Mouse (Mus musculus) forebrain, embryonic 15.5 days (tissue): ENCODE data around the gene Tgfbr2. TPM values are rescaled to one million over a fixed set of nuclear protein-coding genes. Genes with fewer than 3 reads are reported as not detected.

Source experiments
- ATAC-seq: fragments of 200-750 bp; cut with Nextera tagmentation; replicated peaks from 2 replicates; pipeline ENCODE4 v1.8.0; 2017; ENCODE audit warnings: mild to moderate bottlenecking, moderate TSS enrichment, moderate library complexity
- H3K27ac ChIP-seq: fragments of 300-500 bp; sonication (generic); replicated peaks from 2 replicates; pipeline ENCODE4 v1.5.1; 2015; ENCODE audit warnings: mild to moderate bottlenecking, inconsistent platforms
- H3K27me3 ChIP-seq: fragments of 300-500 bp; sonication (generic); 2 replicates; pipeline ENCODE4 v1.6.1; 2015; ENCODE audit warnings: inconsistent platforms
- H3K36me3 ChIP-seq: fragments of 300-500 bp; sonication (generic); 2 replicates; pipeline ENCODE4 v1.6.1; 2015; ENCODE audit warnings: mild to moderate bottlenecking, inconsistent platforms
- H3K4me1 ChIP-seq: fragments of 300-500 bp; sonication (generic); 2 replicates; pipeline ENCODE4 v1.6.1; 2015; ENCODE audit warnings: inconsistent platforms
- H3K4me2 ChIP-seq: fragments of 300-500 bp; sonication (generic); replicated peaks from 2 replicates; pipeline ENCODE4 v1.6.1; 2015; ENCODE audit warnings: mild to moderate bottlenecking, inconsistent platforms
- H3K4me3 ChIP-seq: fragments of 300-500 bp; sonication (generic); 2 replicates; pipeline ENCODE4 v1.5.1; 2015; ENCODE audit warnings: mild to moderate bottlenecking, inconsistent platforms
- H3K9ac ChIP-seq: fragments of 300-500 bp; sonication (generic); replicated peaks from 2 replicates; pipeline ENCODE4 v1.6.1; 2015; ENCODE audit warnings: mild to moderate bottlenecking, inconsistent platforms
- H3K9me3 ChIP-seq: fragments of 300-500 bp; sonication (generic); 2 replicates; pipeline ENCODE4 v1.6.1; 2016; ENCODE audit warnings: inconsistent platforms
- WGBS: fragments of 180-500 bp; shearing (Covaris S2); methylation state at CpG from one replicate; pipeline ENCODE4 v1.1.7; 2015; ENCODE audit warnings: mixed read lengths; 5-methylcytosine and 5-hydroxymethylcytosine counted together
- polyA plus RNA-seq: library from polyadenylated mRNA; unstranded; fragments of >200 nt; fragmentation: Nextera tagmentation; extraction: Ambion mirVana; gene quantifications from 2 replicates; pipeline ENCODE4 v1.2.1, GENCODE M21; 2015

Tgfbr2 gene
- polyA plus RNA-seq, 1 experiment from 2014 or later = 6.1 TPM

DNA sequence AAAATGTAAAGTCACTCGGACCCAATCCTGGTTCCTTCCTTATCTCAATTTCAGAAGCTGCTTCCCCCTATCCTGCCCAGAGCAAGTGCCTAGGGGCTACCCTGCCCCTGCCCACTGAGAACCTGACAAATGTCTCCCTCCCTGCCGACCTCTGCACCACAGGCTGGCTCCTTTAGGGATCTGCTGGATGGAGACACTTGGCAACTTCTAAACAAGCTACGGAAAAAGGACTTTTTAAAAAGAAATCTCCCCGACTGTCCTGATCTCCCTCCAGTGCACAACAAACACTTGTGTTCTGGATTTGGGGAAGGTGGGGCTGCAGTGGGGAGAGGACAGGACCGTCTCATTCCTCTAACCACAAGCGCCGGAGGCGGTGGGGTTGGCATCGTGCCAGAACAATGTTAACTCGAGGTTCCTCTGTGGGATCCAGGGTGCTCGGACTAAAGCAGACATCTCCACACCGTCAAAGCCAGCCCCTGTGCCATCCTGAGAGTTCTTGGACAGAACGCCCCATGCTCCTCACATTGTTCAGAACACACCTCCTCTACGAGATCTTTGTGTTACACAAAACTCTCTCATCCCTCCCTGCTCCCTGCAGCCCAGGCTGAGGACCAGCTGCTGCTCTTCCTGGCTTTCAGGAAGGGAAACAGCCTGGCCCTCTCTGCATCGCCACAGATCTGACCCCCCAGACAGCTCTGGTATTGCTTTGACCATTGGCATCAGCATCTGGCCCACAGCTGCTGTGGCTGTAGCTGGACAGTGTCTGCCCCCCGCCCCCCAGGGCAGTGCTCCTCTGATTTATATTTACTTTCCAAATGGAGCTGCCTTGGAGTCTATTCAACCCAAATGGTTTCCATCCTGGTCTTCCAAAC is 76.2 kb downstream of the Tgfbr2 start:
- no peak for ATAC-seq
- WGBS = 60% methylated on average over 16 of the region's 16 CpGs

DNA sequence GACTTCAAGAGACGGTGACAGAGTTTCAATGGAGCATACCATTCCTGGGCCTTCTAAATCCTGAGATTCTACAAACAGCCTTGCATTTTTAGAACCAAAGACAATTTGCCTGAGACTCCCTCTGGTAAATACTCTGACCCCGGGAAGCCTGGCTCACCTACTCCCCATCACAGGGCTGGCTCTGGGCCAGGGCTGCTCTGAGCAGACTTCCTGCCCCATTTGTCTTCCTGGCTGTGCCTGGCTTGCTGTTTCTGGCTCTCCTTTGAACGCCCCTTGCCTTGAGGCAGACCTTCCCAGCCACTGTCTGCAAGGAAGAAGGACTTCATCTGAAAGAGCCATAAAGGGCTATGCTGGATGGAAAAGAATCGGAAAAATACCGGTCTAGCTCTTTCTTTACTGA is 83.2 kb downstream of the Tgfbr2 start:
- H3K27me3 ChIP-seq = no peaks in the 10 kb centered on the region
- no peak overlapping the region for H3K4me2 ChIP-seq
- no peak overlapping the region for H3K4me3 ChIP-seq
- H3K9me3 ChIP-seq = no peaks in the 10 kb centered on the region
- 63% methylated on average over 5 of the region's 5 CpGs for WGBS
- H3K36me3 ChIP-seq = no peaks in the 10 kb centered on the region
- no peak overlapping the region for H3K27ac ChIP-seq
- H3K9ac ChIP-seq = no peak overlapping the region
- no peaks in the 10 kb centered on the region for H3K4me1 ChIP-seq
- no peak for ATAC-seq

More for the DNA sequence above, 76.2 kb downstream of the Tgfbr2 start:
- Histone ChIP-seq H3K9me3 (no peaks in the 10 kb centered on the region), H3K36me3 (no peaks in the 10 kb centered on the region), H3K27ac (no peak overlapping the region), H3K4me1 (0 out of 2 replicates have a peak, but pooled peaks cover 2% of the 10 kb centered on the region), H3K9ac (no peak overlapping the region), H3K4me3 (no peak overlapping the region), H3K4me2 (no peak overlapping the region), H3K27me3 (no peaks in the 10 kb centered on the region)

DNA sequence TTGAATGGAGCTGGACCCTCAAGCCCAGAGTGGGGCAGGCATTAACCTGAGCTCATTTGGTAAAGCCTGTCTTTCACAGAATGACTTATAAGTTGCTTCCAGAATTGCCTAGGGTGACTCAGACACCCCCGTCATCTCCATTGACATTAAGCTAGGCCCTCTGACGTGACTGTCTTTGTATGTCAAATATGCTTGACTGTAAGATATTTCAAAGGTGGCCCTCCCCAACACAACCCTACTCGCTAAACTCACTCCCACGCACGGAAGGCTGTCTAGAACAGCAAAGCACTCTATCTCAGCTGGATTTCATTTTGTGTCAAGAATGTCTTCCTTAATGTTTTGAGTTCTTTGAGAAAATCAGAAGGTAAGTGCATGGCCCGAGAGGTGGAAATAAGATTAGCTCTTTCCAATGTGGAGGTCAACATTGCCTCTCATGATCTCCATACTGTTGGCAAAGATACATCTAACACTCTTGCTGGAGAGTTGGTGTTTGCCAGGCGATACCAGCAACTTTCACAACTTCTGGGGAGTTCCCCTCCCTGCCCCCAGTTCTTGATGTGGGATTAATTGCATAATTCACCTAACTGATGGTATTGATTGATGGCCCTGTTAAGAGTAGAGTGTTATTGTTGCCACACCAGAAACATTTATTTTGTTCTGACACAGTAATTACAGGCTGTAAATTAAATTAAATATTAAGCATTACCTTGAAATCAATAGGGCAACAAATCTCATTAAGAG is 83.9 kb downstream of the Tgfbr2 start:
- H3K9me3 ChIP-seq = no peaks in the 10 kb centered on the region
- no peak for ATAC-seq
- H3K36me3 ChIP-seq = no peaks in the 10 kb centered on the region
- H3K27ac ChIP-seq = no peak overlapping the region
- 91% methylated on average over 7 of the region's 7 CpGs for WGBS
- H3K9ac ChIP-seq = no peak overlapping the region
- no peaks in the 10 kb centered on the region for H3K4me1 ChIP-seq
- H3K4me2 ChIP-seq = no peak overlapping the region
- no peaks in the 10 kb centered on the region for H3K27me3 ChIP-seq
- H3K4me3 ChIP-seq = no peak overlapping the region

DNA sequence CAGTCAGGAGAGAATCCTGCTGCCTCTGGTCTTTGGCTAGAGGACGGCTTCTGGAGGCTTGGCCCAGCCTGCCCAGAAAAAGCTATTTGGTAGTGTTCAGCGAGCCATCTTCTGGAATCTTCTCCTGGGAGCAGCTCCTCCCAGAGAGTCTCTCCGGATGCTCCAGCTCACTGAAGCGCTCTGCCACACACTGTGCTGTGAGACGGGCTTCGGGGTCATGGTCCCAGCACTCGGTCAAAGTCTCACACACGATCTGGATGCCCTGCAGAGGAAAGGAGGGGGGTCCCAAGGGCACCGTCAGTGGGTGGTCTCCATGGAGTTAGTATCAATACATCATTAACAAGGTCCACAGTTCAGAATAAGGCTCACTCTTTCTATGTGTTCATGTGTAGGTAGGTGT is 84.9 kb downstream of the Tgfbr2 start:
- Histone ChIP-seq H3K4me1 (no peaks in the 10 kb centered on the region), H3K4me2 (no peak overlapping the region), H3K9me3 (no peaks in the 10 kb centered on the region), H3K4me3 (no peak overlapping the region), H3K27me3 (no peaks in the 10 kb centered on the region), H3K27ac (no peak overlapping the region), H3K36me3 (no peaks in the 10 kb centered on the region), H3K9ac (no peak overlapping the region)
- ATAC-seq = no peak
- 89% methylated on average over 9 of the region's 9 CpGs for WGBS

DNA sequence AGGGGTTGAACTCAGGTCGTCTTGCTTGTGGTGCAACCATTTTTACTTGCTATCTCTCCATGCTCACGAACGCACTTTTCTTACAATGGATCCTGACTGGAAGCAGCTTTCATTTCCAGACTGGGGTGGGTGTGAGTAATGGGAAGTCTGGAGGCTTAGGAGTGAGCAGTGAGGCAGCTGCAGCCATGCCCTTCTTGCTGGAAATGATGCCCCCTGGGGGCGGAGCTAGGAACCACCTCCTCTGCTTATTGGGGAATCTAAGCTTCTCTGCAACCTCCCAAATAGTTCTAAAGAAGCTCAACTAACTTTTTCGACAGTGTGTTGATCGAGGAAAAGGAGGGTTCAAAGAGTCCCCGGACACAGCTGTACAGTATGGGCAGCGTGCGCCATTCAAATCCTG is 86.2 kb downstream of the Tgfbr2 start:
- Histone ChIP-seq H3K36me3 (no peaks in the 10 kb centered on the region), H3K9me3 (no peaks in the 10 kb centered on the region), H3K4me3 (no peak overlapping the region), H3K4me1 (peaks cover under 1% of the 10 kb centered on the region; the same call in 1 of the 2 replicates), H3K27me3 (no peaks in the 10 kb centered on the region), H3K9ac (no peak overlapping the region), H3K4me2 (no peak overlapping the region), H3K27ac (no peak overlapping the region)
- 82% methylated on average over 9 of the region's 9 CpGs for WGBS
- ATAC-seq = no peak

DNA sequence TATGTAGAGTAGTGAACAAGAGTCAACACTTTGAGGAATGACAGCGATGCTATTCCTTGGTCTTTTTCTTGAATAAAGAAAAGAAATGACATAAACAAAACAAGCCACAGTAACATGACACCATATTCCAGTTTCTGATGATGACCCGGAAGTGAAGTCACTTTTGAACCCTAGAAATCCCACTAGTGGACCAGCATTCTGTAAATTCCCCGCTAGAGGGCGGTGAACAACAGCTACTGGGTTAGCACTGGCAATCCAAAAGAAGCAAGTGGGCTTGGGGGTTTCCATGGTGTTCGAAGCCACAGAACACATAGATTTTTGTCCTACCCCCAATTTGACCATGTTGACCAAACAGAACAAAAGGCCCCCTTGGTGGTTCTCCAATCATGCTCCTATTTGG is 87.3 kb downstream of the Tgfbr2 start:
- Histone ChIP-seq H3K4me2 (no peak overlapping the region), H3K9ac (no peak overlapping the region), H3K27me3 (no peaks in the 10 kb centered on the region), H3K27ac (no peak overlapping the region), H3K4me1 (peaks cover 9% of the 10 kb centered on the region), H3K4me3 (no peak overlapping the region), H3K36me3 (no peaks in the 10 kb centered on the region), H3K9me3 (no peaks in the 10 kb centered on the region)
- 36% methylated on average over 5 of the region's 5 CpGs for WGBS
- no peak for ATAC-seq

DNA sequence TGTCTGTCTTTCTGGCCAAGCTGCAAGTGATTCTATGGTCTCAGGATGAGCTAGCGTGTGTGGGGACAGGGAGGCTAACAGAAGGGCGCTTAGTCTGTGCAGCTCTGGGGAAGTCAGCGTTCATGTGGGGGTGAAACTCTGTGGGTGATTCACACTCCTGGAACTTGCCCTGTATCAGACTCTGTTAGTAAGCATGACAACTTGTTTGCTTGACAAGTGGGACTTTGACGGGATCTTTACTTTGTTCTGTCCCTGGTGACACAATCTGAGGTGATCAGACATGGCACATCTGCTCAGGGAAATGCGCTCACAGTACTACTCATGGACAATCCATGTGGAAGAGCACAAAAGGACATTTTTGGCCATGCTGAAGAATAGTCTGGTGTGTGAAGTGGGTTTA is 87.9 kb downstream of the Tgfbr2 start:
- no peak overlapping the region for H3K9ac ChIP-seq
- H3K4me3 ChIP-seq = no peak overlapping the region
- H3K36me3 ChIP-seq = no peaks in the 10 kb centered on the region
- H3K27me3 ChIP-seq = no peaks in the 10 kb centered on the region
- 92% methylated on average over 5 of the region's 5 CpGs for WGBS
- H3K27ac ChIP-seq = no peak overlapping the region
- peaks cover 11% of the 10 kb centered on the region for H3K4me1 ChIP-seq
- H3K9me3 ChIP-seq = no peaks in the 10 kb centered on the region
- H3K4me2 ChIP-seq = no peak overlapping the region
- no peak for ATAC-seq

DNA sequence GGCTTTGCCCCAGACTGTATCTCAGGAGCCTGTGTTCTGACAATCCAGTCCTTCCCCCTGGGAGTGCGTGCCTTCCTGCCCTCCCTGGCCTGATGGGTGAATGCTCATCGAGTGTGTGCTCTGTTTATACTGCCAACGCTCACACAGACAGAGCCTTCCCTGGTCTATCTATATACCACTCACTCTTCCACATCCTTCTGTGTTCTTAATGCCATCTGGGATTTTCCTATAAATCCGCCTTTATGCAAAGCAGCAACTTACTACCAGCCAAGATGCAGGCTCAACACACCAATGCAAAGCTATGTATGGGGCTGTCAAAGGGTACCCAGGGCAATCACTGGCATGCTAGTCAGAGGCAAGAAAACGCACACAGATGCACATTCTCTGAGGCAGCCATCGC is 89.2 kb downstream of the Tgfbr2 start:
- Histone ChIP-seq H3K4me1 (peaks cover 11% of the 10 kb centered on the region), H3K27me3 (no peaks in the 10 kb centered on the region), H3K4me3 (no peak overlapping the region), H3K36me3 (no peaks in the 10 kb centered on the region), H3K9me3 (no peaks in the 10 kb centered on the region), H3K27ac (no peak overlapping the region), H3K9ac (no peak overlapping the region), H3K4me2 (no peak overlapping the region)
- WGBS = 74% methylated on average over 6 of the region's 6 CpGs
- no peak for ATAC-seq

DNA sequence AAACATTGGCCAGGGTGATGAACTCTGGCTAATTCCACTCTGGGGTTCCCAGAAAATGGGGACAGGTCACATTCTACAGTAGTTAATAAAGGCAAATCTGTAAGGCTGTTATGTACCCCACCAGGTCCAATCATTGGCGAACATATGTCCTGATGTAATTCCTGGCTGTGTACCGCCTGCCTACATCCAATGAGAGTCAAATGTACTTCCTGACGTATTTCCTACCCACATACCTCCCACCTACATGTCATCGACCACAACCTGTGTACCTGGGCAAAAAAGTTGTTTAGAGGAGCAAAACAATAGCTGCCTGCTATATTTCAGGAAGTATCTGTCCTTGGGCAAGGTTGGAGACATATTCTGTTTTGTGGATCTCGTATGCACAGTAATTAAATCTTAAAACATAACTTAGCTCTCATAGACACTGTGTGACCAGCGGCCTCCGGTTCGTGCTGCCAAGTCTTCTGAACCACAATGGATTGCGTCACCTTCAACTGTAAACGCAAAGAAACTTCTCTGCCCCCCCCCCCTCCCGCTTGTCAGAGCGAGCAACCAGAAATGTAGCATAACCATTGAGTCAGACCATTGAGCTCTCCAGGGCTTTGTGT is 90.7 kb downstream of the Tgfbr2 start:
- Histone ChIP-seq H3K4me3 (no peak overlapping the region), H3K4me2 (no peak overlapping the region), H3K9ac (no peak overlapping the region), H3K27ac (no peak overlapping the region), H3K9me3 (no peaks in the 10 kb centered on the region), H3K36me3 (no peaks in the 10 kb centered on the region), H3K4me1 (peaks cover 11% of the 10 kb centered on the region), H3K27me3 (no peaks in the 10 kb centered on the region)
- no peak for ATAC-seq
- WGBS = 91% methylated on average over 12 of the region's 12 CpGs

DNA sequence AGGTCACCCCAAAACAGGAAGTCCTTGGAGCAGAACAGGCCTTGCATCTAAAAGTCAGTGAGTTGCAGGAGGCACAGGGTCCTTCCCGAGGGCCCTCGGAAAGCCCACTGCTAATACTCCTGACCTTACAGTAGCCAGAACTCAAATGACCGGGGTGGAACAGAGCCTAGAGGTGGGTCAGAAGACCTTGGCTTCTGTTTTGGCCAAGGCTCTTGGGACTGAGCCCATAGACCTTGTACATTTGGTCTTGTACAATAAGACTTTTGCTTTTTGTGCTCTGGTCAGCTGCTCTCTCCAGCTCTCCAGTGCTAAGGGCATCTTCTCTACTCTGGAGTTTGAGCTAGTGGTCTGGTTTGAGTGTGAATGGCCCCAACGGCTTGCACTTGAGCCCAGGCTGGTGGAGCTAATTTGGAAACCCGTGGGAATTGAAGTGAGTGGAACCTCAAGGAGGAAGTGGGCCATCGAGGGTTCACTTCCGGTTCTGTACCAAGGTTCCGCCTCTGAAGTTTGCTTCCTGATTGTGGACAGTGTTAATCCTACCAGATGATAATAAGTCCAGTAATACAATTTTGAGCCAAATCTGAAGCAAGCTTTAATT is 91.3 kb downstream of the Tgfbr2 start:
- Histone ChIP-seq H3K27me3 (no peaks in the 10 kb centered on the region), H3K4me2 (no peak overlapping the region), H3K9ac (no peak overlapping the region), H3K36me3 (no peaks in the 10 kb centered on the region), H3K4me1 (peaks cover 11% of the 10 kb centered on the region), H3K27ac (peak overlapping the region; percentile 27; the same call in 1 of the 2 replicates), H3K4me3 (no peak overlapping the region), H3K9me3 (no peaks in the 10 kb centered on the region)
- 0 out of 2 replicates have a peak, but pooled peaks have one; percentile 16 for ATAC-seq
- WGBS = 88% methylated on average over 8 of the region's 8 CpGs

DNA sequence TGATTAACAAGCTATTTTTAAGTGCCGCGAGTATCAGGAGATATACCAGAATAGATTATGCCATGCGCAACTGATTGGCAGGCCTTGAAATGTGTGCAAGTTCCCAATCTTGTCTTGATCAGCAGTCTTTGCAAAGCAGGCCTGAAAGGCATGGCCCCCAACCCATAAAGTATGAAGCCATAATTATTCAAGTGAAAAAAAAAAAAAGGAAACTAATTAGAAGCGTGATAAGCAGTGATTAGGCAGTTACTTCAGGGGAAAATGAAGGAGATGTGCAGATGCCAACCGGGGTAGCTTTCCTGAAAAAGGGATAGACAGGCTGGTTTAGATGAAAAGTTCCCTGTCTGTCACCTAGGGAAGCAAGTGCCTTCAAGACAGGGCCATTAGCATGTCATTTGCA is 91.9 kb downstream of the Tgfbr2 start:
- peak; percentile 35; the same call in 1 of the 2 replicates for ATAC-seq
- no peak overlapping the region for H3K4me2 ChIP-seq
- H3K4me1 ChIP-seq = peaks cover 11% of the 10 kb centered on the region
- H3K4me3 ChIP-seq = no peak overlapping the region
- WGBS = 51% methylated on average over 5 of the region's 5 CpGs
- H3K27me3 ChIP-seq = no peaks in the 10 kb centered on the region
- H3K36me3 ChIP-seq = no peaks in the 10 kb centered on the region
- H3K9me3 ChIP-seq = no peaks in the 10 kb centered on the region
- H3K9ac ChIP-seq = no peak overlapping the region
- peak overlapping the region; percentile 27; the same call in 1 of the 2 replicates for H3K27ac ChIP-seq

DNA sequence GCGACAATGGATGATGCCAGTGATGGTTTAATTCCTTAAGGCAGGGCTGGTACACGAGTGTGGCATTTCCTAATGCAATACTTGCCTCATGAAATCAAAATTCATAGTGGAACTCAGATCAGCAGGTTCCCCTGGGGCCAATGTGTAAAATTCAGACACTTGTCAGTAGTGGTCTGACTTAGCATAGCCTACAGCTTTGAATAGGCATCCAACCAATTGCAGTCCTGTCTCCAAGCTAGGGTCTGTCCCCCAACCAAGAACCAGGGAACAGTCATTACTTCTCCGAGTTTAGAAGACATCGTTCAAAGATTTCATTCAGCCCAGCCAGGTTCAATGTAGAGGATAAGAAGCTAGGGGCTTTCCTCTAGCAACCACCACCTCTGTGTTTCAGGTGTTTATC is 93.4 kb downstream of the Tgfbr2 start:
- ATAC-seq = no peak
- H3K9ac ChIP-seq = no peak overlapping the region
- 88% methylated on average over 4 of the region's 4 CpGs for WGBS
- H3K27ac ChIP-seq = no peak overlapping the region
- no peaks in the 10 kb centered on the region for H3K9me3 ChIP-seq
- no peaks in the 10 kb centered on the region for H3K27me3 ChIP-seq
- no peak overlapping the region for H3K4me3 ChIP-seq
- no peaks in the 10 kb centered on the region for H3K36me3 ChIP-seq
- peaks cover 15% of the 10 kb centered on the region for H3K4me1 ChIP-seq
- H3K4me2 ChIP-seq = no peak overlapping the region
